Mouse (Mus musculus) brain, adult 2 months (tissue): ENCODE measurements around the gene Ankrd39.
A peak's percentile ranks its signal among the peaks of the same experiment; 100 is the strongest.

Source experiments
- DNase-seq: peaks from one replicate; pipeline ENCODE4 v3.0.0; 2011; ENCODE audit warnings: low read depth, low spot score

Gene Ankrd39

DNA sequence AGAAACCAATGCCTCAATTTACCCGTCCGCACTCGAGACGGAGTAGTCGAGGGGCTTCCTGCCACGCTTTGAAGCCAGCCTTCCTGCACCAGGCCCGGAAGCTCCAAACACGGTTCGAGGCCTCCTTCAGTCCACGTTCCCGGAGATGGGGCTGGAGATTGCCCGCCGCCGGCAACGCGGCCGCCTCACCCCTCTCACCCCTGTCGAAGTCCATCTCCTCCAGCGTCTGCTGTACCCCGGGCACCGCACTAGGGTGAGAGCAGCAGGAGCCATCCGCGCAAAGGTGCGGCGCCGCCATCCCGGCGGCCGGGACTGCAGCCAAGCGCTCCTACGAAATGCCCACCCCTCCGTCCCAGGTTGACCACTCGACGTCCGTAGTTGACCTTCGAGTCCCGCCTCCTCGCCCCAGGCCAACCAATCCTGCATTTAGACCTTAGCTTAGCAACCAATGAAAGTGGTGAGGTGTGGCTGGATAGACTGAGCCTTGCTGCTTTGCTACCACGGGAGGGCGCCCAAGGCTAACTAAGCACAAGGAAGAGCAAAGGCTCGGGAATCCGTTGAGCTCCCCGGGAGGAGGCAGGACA lies at the start of gene Ankrd39:
TSS of gene Ankrd39 (minus strand) at position 558 of the 584 bp plus-strand sequence.
- DNase-seq, result peak; percentile 100

- DNase-seq, result peak; percentile 72
Measured at GRCm38 (mm10) chr1:36596114-36596513, 48.9 kb upstream of the Ankrd39 start.

DNA sequence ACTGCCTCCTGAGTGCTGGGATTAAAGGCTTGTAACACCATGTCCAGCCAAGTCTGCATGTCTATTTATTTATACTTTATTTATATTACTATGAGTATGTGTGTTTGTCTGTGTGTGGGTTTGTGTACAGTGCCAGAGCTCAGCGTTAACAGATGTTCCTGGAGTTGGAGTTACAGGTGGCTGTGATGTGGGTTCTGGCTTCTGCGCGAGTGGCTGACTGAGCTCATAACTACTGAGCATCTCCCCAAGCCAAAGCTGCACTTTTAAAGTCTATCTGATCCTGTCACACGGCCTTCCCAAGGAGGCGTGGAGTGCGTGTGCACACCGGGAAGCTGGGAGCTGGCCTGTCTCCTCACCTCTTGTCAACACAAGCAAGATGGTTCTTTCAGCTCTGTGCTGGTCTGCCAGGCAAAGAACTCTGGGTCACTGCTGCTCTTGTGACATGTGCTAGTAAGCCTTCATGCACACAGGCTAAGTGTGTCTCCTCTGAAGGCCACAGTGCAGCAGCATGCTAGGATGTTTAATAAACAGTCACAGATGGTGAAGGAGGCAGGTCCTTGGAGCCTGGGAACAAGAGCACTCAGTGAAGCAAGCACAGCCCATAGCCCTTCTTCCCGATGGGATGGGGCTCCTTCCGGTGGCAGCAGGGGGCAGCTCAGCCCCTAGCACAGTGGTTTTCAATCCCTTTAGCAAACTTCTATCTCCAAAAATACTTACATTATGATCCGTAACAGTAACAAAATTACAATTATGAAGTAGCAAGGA lies 48.1 kb upstream of the Ankrd39 start:
- no peak for DNase-seq

- DNase-seq, result no peak
Measured at GRCm38 (mm10) chr1:36593099-36593498, 45.9 kb upstream of the Ankrd39 start.

DNA sequence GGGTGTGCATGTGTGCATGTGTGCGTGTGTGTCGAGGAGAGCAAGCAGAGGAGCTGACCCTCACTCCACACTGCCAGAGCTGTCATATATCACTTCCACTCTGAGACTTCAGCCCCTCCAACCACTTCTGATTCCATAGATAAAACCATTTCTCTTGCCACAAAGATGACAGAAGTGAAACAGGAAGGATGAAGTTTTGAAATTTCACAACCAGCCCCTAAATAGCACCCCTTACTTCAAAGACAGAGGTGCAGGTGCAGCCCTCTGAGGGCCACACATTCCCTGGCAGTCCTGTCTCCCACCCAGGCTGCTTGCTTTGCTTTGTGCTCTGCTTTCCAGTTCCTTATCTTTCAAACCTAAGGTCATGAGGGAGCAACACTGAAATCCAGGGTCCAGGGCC lies 44.2 kb upstream of the Ankrd39 start:
- no peak for DNase-seq

DNA sequence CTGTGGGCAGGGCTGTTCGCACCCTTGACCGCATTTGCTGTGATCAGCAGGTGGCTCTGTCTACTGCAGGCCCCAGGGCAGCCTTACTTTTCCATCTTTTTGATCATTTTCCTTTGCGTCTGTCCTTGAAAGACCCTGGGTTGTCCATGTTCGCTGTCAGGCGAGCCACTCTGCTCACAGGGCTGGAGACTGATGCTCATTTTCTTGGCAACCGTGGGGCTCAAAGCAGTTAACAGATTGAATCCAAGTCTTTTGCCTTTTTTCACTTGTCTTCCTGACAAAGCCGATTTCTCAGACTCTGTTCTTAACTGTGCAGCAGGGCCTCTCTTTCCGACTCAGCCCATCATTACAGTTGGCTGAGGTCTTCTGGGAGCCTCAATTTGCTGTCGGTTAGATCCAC lies 43.4 kb upstream of the Ankrd39 start:
- no peak for DNase-seq

GRCm38 (mm10) chr1:36589486-36589885 lies 42.2 kb upstream of the Ankrd39 start:
- DNase-seq, result peak; percentile 69

GRCm38 (mm10) chr1:36588476-36589450 lies 41.5 kb upstream of the Ankrd39 start:
- no peak for DNase-seq

DNA sequence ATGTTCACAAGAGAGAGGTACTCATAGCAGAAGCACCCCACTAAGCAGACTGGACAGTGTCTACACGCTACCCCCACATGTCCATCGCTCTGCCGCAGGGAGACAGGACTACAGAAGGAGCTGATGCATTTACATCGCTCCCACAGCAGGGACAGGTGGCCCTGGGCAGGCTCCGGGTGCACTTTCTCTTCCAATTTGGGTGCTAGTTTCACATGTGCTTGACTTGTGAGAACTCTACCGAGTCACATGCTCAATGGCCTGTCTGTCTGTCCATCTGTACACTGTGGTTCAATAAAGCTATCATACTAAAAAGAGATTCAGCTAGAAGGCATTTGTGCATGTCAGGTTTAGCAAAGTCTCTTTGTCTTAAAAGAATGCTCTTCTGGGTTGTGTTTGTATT lies 40.6 kb upstream of the Ankrd39 start:
- DNase-seq, result no peak

GRCm38 (mm10) chr1:36586288-36586687 lies 39.0 kb upstream of the Ankrd39 start:
- DNase-seq, result no peak

GRCm38 (mm10) chr1:36583408-36584116 lies 36.3 kb upstream of the Ankrd39 start:
- DNase-seq, result no peak

GRCm38 (mm10) chr1:36582211-36582610 lies 35.0 kb upstream of the Ankrd39 start:
- DNase-seq, result no peak

- peak; percentile 43 for DNase-seq
Measured at GRCm38 (mm10) chr1:36581260-36581659, 34.0 kb upstream of the Ankrd39 start.

DNA sequence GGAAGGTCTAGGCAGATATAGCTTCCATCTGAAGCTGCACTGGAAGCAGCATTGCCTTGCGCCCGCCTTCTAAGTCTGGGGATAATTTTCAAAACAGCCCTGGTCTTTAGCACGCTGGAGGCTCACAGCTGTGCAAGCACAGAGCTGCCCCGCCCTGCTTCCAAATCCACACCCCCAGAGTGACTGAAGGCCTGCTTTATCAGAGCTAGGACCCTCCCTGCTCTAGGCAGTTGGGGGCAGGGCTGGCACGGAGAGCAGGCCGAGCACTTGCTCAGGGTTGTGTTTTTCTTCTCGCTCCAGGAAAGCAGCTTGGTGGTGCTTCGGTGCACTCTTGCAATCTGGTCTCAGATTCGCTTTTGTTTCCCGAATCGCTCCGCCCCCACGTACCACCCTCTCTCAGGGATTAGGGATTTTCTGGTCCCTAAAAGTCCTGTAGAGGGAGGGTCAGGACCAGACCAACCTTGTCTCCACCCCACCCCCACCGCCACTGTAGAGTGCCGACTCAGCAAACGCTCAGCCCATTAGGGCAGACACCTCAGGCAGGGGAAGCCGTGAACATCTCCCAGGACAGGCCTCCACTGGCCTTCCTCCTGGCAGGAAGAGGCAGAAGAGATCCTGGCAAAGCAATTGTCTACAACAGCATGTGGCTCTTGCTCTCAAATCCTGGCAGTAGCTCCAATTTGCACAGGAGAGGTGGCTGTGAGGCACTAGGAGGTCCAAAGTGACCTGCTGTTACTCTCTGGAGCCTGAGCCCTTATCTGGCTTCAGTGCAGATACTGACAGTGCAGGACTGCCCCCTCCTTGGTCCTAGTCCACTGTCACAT lies 33.4 kb upstream of the Ankrd39 start:
- peak; percentile 82 for DNase-seq

DNA sequence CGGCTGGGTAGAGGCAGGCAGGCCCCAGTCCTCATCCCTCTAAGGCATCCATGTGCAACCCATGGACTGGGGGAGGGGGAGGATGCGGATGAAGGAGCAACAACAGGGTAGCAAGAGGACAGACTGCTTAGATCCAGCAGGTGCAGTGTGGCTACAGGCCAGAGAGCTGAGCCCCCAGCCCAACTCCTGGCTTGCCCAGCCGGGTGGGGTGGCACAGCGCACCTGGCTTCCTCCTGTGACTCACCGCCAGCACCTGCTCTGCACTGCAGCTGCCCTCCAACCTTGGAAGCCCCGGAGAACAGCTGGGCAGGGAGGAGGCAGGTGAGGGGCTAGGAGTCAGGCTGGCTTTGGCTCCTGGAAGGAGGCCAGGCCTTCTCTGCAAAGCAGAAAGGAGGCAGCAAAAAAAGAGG lies 32.7 kb upstream of the Ankrd39 start:
- no peak for DNase-seq

- no peak for DNase-seq
Measured at GRCm38 (mm10) chr1:36576991-36577675, 29.9 kb upstream of the Ankrd39 start.

DNA sequence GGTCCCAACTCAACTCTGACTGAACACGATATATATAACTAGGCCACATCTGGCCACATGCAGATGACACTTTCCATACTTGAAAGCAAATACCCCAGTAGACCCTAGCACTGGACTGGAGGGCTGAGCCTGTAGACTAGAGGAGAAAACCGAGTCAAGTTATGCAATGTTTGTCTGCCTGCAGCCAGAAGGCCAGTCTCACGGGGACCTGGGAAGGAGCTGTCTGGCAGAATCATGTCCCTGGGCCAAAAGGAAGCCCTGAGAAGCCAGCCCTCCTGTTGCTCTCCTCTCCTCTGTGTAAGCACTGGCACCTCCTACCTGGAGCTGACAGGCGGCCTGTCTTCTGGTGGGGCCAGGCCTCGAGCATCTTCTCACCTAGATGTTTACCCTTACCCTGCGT lies 28.1 kb upstream of the Ankrd39 start:
- DNase-seq, result no peak

- DNase-seq, result no peak
Measured at GRCm38 (mm10) chr1:36574196-36574955, 27.1 kb upstream of the Ankrd39 start.

GRCm38 (mm10) chr1:36573524-36573923 lies 26.3 kb upstream of the Ankrd39 start:
- no peak for DNase-seq
